Mouse (Mus musculus): ENCODE data around the gene Gabra5. TPM values are rescaled to one million over a fixed set of nuclear protein-coding genes. Genes with fewer than 3 reads are reported as not detected.

Gene Gabra5
- polyA plus RNA-seq, 1 experiment from 2014 or later: 0.14 TPM

- no peak for ATAC-seq (replicated peaks; ENCODE audit: insufficient number of reproducible peaks, insufficient read depth, low FRiP score, low read depth)
- Histone ChIP-seq H3K36me3 (no peaks in the 10 kb centered on the region), H3K27me3 (no peaks in the 10 kb centered on the region), H3K27ac (no peak overlapping the region), H3K9me3 (replicated peaks) (no peaks in the 10 kb centered on the region), H3K4me2 (no peak overlapping the region), H3K4me1 (replicated peaks) (no peaks in the 10 kb centered on the region), H3K9ac (no peak overlapping the region), H3K4me3 (no peak overlapping the region)
- WGBS: 65% methylated on average over 4 of the region's 4 CpGs
Measured at GRCm38 (mm10) chr7:57473811-57474525, 35.9 kb downstream of the Gabra5 start.

- Histone ChIP-seq H3K9ac (no peak overlapping the region), H3K36me3 (no peaks in the 10 kb centered on the region), H3K4me1 (replicated peaks) (no peaks in the 10 kb centered on the region), H3K9me3 (replicated peaks) (no peaks in the 10 kb centered on the region), H3K4me2 (no peak overlapping the region), H3K4me3 (no peak overlapping the region), H3K27me3 (no peaks in the 10 kb centered on the region), H3K27ac (no peak overlapping the region)
- no peak for ATAC-seq (replicated peaks; ENCODE audit: insufficient number of reproducible peaks, insufficient read depth, low FRiP score, low read depth)
- WGBS: 92% methylated on average over 1 of the region's 1 CpGs
Measured at GRCm38 (mm10) chr7:57471316-57471715, 38.5 kb downstream of the Gabra5 start.

DNA sequence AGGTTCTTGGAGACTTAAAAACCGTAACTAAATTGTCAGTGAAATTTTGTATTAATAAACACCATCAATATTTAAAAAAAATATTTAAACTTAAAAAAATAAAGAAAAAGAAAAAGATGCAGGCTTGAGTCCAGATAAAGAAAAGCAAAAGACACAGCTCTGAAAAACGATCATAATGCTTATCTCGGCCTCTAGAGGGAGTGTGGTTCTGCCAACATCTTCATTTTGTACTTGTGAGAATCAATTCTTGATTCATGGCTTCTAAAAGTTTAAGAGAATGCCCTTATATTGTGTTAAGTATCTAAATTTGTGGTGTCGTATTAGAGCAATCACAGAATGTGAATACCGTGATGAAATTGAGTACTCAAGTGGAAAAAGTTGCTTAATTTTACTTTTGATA lies 49.5 kb downstream of the Gabra5 start:
- Histone ChIP-seq H3K4me1 (replicated peaks) (no peaks in the 10 kb centered on the region), H3K27ac (no peak overlapping the region), H3K9me3 (replicated peaks) (no peaks in the 10 kb centered on the region), H3K4me2 (no peak overlapping the region), H3K9ac (no peak overlapping the region), H3K27me3 (no peaks in the 10 kb centered on the region), H3K4me3 (no peak overlapping the region), H3K36me3 (no peaks in the 10 kb centered on the region)
- WGBS: 56% methylated on average over 5 of the region's 5 CpGs
- no peak for ATAC-seq (replicated peaks; ENCODE audit: insufficient number of reproducible peaks, insufficient read depth, low FRiP score, low read depth)

GRCm38 (mm10) chr7:57448239-57448638 lies 61.6 kb downstream of the Gabra5 start:
- H3K4me2 ChIP-seq: no peak overlapping the region
- no peaks in the 10 kb centered on the region for H3K36me3 ChIP-seq
- H3K27me3 ChIP-seq: no peaks in the 10 kb centered on the region
- no peak overlapping the region for H3K9ac ChIP-seq
- no peak for ATAC-seq (replicated peaks; ENCODE audit: insufficient number of reproducible peaks, insufficient read depth, low FRiP score, low read depth)
- no peaks in the 10 kb centered on the region for H3K4me1 ChIP-seq (replicated peaks)
- H3K4me3 ChIP-seq: no peak overlapping the region
- H3K9me3 ChIP-seq (replicated peaks): no peaks in the 10 kb centered on the region
- WGBS: 67% methylated on average over 1 of the region's 1 CpGs
- no peak overlapping the region for H3K27ac ChIP-seq

DNA sequence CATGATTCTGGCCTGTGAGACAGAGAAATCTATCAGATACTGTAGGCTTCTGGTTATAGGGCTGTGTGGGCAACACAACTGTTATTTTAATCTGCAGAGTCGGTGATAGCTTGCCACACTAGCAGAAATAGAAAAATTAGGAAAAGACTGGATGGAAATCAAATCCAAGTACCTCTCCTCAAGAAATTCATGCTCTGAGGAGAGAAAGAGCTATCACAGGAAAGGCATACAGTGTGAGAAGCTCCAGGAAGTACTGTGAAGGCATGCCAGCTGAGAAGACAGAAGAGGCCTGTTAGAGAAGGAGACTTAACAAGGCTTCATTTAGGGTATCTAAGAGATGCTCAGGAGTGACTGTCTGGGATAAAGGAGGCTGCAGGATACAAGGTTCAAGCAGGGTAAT lies 87.2 kb downstream of the Gabra5 start:
- no peak for ATAC-seq (replicated peaks; ENCODE audit: insufficient number of reproducible peaks, insufficient read depth, low FRiP score, low read depth)
- Histone ChIP-seq H3K4me3 (no peak overlapping the region), H3K27me3 (no peaks in the 10 kb centered on the region), H3K9me3 (replicated peaks) (no peaks in the 10 kb centered on the region), H3K36me3 (no peaks in the 10 kb centered on the region), H3K4me2 (no peak overlapping the region), H3K27ac (no peak overlapping the region), H3K9ac (no peak overlapping the region), H3K4me1 (replicated peaks) (no peaks in the 10 kb centered on the region)
- 67% methylated on average over 1 of the region's 1 CpGs for WGBS

- H3K4me3 ChIP-seq: no peak overlapping the region
- no peaks in the 10 kb centered on the region for H3K4me1 ChIP-seq (replicated peaks)
- no peak overlapping the region for H3K4me2 ChIP-seq
- H3K27ac ChIP-seq: no peak overlapping the region
- H3K27me3 ChIP-seq: no peaks in the 10 kb centered on the region
- H3K36me3 ChIP-seq: no peaks in the 10 kb centered on the region
- H3K9ac ChIP-seq: no peak overlapping the region
- no peaks in the 10 kb centered on the region for H3K9me3 ChIP-seq (replicated peaks)
- 0 out of 2 replicates have a peak, but pooled peaks have one; percentile 22 for ATAC-seq (replicated peaks; ENCODE audit: insufficient number of reproducible peaks, insufficient read depth, low FRiP score, low read depth)
- 58% methylated on average over 1 of the region's 1 CpGs for WGBS
Measured at GRCm38 (mm10) chr7:57421044-57421443, 88.8 kb downstream of the Gabra5 start.

DNA sequence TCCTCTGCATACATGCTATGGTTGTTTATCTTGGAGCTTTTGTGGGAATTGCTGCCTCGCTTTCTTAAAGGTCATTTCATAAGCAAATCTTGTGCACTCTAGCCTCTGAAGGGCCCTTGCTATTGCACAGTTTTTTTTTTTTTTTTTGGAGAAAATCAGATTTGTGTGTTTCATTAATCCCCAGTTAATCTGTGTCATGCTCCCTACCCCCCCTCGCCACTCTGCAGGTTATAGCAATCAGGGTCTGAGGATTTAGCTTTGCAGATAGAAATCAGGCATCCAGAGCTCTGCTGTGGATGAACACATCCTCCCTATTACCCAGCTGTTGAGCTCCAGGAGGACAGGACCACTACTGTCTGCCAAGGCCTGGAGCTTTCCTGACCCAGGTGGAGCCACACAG lies 90.5 kb downstream of the Gabra5 start, which contains the start of gene Gabrb3:
Gene Gabrb3 (plus strand): TSS at position 301 of the 400 bp plus-strand sequence.
- Histone ChIP-seq H3K36me3 (no peaks in the 10 kb centered on the region), H3K4me3 (no peak within 1 kb of the TSS), H3K27ac (no peak within 1 kb of the TSS), H3K9ac (no peak within 1 kb of the TSS), H3K4me2 (no peak within 1 kb of the TSS), H3K9me3 (replicated peaks) (no peaks in the 10 kb centered on the region), H3K4me1 (replicated peaks) (no peaks in the 10 kb centered on the region), H3K27me3 (no peaks in the 10 kb centered on the region)
- ATAC-seq (replicated peaks; ENCODE audit: insufficient number of reproducible peaks, insufficient read depth, low FRiP score, low read depth): no peak
- WGBS: 54% methylated on average over 2 of the region's 2 CpGs

- ATAC-seq (replicated peaks; ENCODE audit: insufficient number of reproducible peaks, insufficient read depth, low FRiP score, low read depth): no peak
- 47% methylated on average over 1 of the region's 1 CpGs for WGBS
- Histone ChIP-seq H3K9me3 (replicated peaks) (no peaks in the 10 kb centered on the region), H3K4me1 (replicated peaks) (no peaks in the 10 kb centered on the region), H3K9ac (no peak overlapping the region), H3K27me3 (no peaks in the 10 kb centered on the region), H3K36me3 (no peaks in the 10 kb centered on the region), H3K4me2 (no peak overlapping the region), H3K4me3 (no peak overlapping the region), H3K27ac (no peak overlapping the region)
Measured at GRCm38 (mm10) chr7:57412896-57413295, 97.0 kb downstream of the Gabra5 start.

DNA sequence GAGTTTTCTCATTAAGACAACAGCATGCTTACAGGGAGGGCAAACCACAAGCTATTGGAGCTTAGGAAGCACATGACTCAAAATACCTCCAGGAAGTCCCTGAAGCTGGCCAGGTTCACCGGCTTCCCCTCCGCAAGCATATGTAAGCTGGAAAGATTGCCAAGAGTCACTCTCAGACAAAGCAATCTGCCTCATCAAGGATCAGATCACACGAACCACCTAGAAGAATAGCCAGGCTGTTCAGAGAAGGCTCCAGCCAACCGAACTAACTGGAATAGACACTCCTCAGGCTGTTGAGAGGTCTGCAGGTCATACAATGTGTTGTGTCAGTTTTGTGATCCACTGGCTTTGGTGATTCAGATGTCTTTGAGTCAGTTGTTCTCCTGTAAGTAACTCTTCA lies 98.7 kb downstream of the Gabra5 start:
- H3K27ac ChIP-seq: no peak overlapping the region
- no peaks in the 10 kb centered on the region for H3K27me3 ChIP-seq
- H3K9me3 ChIP-seq (replicated peaks): no peaks in the 10 kb centered on the region
- no peaks in the 10 kb centered on the region for H3K36me3 ChIP-seq
- H3K4me2 ChIP-seq: no peak overlapping the region
- H3K4me1 ChIP-seq (replicated peaks): no peaks in the 10 kb centered on the region
- H3K4me3 ChIP-seq: no peak overlapping the region
- no peak overlapping the region for H3K9ac ChIP-seq
- 80% methylated on average over 4 of the region's 4 CpGs for WGBS
- no peak for ATAC-seq (replicated peaks; ENCODE audit: insufficient number of reproducible peaks, insufficient read depth, low FRiP score, low read depth)

- no peak for ATAC-seq (replicated peaks; ENCODE audit: insufficient number of reproducible peaks, insufficient read depth, low FRiP score, low read depth)
Measured at GRCm38 (mm10) chr7:57393551-57393950, 116.3 kb downstream of the Gabra5 start.

DNA sequence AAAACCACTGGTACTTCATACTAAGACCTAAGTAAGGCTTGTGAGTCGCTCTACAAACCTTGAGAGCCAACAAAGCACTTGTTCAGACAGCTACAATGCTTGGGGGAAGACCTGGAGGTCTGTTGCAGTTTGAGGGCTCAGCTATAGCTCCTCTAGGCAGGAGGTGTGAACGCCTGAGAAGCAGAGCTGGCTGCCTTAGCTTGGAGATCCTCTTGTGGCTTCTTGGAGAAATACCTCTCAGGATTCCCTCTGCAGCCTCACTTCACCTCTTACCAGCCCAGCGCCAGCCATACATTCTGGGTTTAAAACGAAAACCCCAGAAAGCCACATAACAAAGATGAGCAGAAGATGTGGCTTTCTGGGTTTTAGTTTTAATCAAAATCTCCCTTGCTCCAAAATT lies 119.8 kb downstream of the Gabra5 start:
- H3K27ac ChIP-seq: no peak overlapping the region
- 27% methylated on average over 4 of the region's 4 CpGs for WGBS
- no peak for ATAC-seq (replicated peaks; ENCODE audit: insufficient number of reproducible peaks, insufficient read depth, low FRiP score, low read depth)

More at GRCm38 (mm10) chr7:57393551-57393950, 116.3 kb downstream of the Gabra5 start:
- Histone ChIP-seq H3K9ac (no peak overlapping the region), H3K4me3 (no peak overlapping the region), H3K4me1 (replicated peaks) (no peaks in the 10 kb centered on the region), H3K36me3 (no peaks in the 10 kb centered on the region), H3K27me3 (no peaks in the 10 kb centered on the region), H3K4me2 (no peak overlapping the region), H3K9me3 (replicated peaks) (no peaks in the 10 kb centered on the region), H3K27ac (no peak overlapping the region)
- WGBS: 66% methylated on average over 4 of the region's 4 CpGs

DNA sequence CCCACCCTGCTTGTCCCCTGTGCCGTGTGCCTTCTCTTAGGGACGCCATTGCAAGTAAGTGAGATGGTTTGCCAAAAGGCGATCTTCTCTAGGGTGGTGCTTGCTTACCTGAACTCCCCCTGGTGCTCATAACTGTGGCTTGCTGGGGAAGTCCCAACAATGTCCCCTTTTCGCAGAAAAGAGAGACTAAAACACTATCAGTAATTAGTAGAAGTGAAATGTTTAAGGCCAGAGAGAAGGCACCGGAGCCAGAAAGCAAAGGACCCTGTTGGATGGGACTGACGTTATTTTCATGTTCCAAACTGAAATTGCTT lies 122.6 kb downstream of the Gabra5 start:
- Histone ChIP-seq H3K9ac (no peak overlapping the region), H3K36me3 (no peaks in the 10 kb centered on the region)
- no peak for ATAC-seq (replicated peaks; ENCODE audit: insufficient number of reproducible peaks, insufficient read depth, low FRiP score, low read depth)

More for the DNA sequence above, 119.8 kb downstream of the Gabra5 start:
- Histone ChIP-seq H3K9me3 (replicated peaks) (no peaks in the 10 kb centered on the region), H3K4me2 (no peak overlapping the region), H3K27me3 (peaks cover 32% of the 10 kb centered on the region), H3K36me3 (no peaks in the 10 kb centered on the region), H3K4me1 (replicated peaks) (peaks cover 9% of the 10 kb centered on the region; the same call in 1 of the 2 replicates), H3K4me3 (no peak overlapping the region), H3K9ac (no peak overlapping the region)

More for the DNA sequence above, 122.6 kb downstream of the Gabra5 start:
- H3K27me3 ChIP-seq: peaks cover 38% of the 10 kb centered on the region
- peak overlapping the region; percentile 56 for H3K4me3 ChIP-seq
- no peak overlapping the region for H3K27ac ChIP-seq
- 20% methylated on average over 6 of the region's 6 CpGs for WGBS
- no peaks in the 10 kb centered on the region for H3K9me3 ChIP-seq (replicated peaks)
- H3K4me1 ChIP-seq (replicated peaks): peaks cover 9% of the 10 kb centered on the region; the same call in 1 of the 2 replicates
- peak overlapping the region; percentile 95 for H3K4me2 ChIP-seq

Measured in heart, embryonic 15.5 days (tissue).